Mouse (Mus musculus): ENCODE measurements around the gene Hpn. TPM values are rescaled to one million over a fixed set of nuclear protein-coding genes. Genes with fewer than 3 reads are reported as not detected.

Hpn gene
- polyA plus RNA-seq, 1 experiment from 2014 or later: 4.2 TPM

GRCm38 (mm10) chr7:31119556-31119955 lies 4.5 kb upstream of the Hpn start:
- Histone ChIP-seq H3K36me3 (no peaks in the 10 kb centered on the region), H3K27ac (no peak overlapping the region), H3K4me3 (no peak overlapping the region), H3K27me3 (0 out of 2 replicates have a peak, but pooled peaks cover 5% of the 10 kb centered on the region), H3K9me3 (no peaks in the 10 kb centered on the region), H3K4me2 (replicated peaks) (no peak overlapping the region), H3K4me1 (peaks cover 12% of the 10 kb centered on the region), H3K9ac (no peak overlapping the region)
- 88% methylated on average over 5 of the region's 5 CpGs for WGBS
- no peak for ATAC-seq (ENCODE audit: insufficient number of reproducible peaks, insufficient read depth, low FRiP score, low TSS enrichment)

- H3K27me3 ChIP-seq: 0 out of 2 replicates have a peak, but pooled peaks cover 3% of the 10 kb centered on the region
- H3K4me1 ChIP-seq: peaks cover 12% of the 10 kb centered on the region
- no peak for ATAC-seq (ENCODE audit: insufficient number of reproducible peaks, insufficient read depth, low FRiP score, low TSS enrichment)
- H3K36me3 ChIP-seq: no peaks in the 10 kb centered on the region
- H3K4me3 ChIP-seq: no peak overlapping the region
- H3K27ac ChIP-seq: no peak overlapping the region
- no peaks in the 10 kb centered on the region for H3K9me3 ChIP-seq
- WGBS: 78% methylated on average over 7 of the region's 7 CpGs
- no peak overlapping the region for H3K4me2 ChIP-seq (replicated peaks)
- H3K9ac ChIP-seq: no peak overlapping the region
Observed at GRCm38 (mm10) chr7:31118486-31118885, 3.4 kb upstream of the Hpn start.

DNA sequence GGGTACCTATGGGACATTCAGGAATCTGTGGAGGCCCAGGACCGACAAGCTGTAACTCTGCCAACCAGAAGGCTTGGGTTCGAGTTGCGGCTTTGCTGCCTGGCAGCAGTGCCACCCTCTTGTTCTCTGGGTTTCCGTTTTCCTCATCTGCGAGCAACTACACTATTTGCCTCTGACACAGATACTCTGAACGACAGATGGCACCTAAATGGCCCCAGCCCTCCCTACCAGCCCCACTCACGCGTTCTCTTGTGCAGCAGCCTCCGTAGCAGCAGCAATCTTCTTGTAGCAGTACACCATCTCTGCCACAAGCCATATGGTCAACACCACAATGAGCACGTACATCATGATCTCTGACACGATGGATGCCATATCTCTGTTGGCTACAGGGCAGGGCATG lies 2.4 kb upstream of the Hpn start:
- 84% methylated on average over 11 of the region's 11 CpGs for WGBS
- no peak overlapping the region for H3K4me2 ChIP-seq (replicated peaks)
- H3K4me3 ChIP-seq: no peak overlapping the region
- H3K27me3 ChIP-seq: 0 out of 2 replicates have a peak, but pooled peaks cover 3% of the 10 kb centered on the region
- H3K27ac ChIP-seq: no peak overlapping the region
- H3K9me3 ChIP-seq: no peaks in the 10 kb centered on the region
- H3K9ac ChIP-seq: no peak overlapping the region
- ATAC-seq (ENCODE audit: insufficient number of reproducible peaks, insufficient read depth, low FRiP score, low TSS enrichment): no peak
- H3K36me3 ChIP-seq: no peaks in the 10 kb centered on the region
- H3K4me1 ChIP-seq: peaks cover 12% of the 10 kb centered on the region

DNA sequence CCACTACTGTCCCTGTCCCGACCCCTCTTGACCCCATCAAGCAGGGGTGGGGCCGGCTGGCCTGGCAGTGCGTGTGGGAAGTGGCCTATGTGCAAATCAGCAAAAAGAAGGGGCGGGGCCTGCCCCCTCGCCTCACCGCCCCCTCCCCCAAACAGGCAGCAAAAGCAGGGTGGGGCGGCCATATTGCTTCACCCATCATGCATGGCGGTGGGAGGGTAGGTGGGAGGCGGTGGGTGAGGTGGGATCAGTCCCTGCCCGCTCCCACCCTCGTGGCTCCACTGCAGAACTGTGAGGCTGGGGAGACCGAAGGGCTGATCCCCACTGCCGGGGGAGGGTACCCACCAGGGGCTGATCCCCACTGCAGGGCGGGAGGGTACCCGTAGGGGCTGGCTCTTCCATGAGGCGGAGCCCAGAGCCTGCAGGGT lies 1.6 kb upstream of the Hpn start:
- H3K9ac ChIP-seq: no peak overlapping the region
- 44% methylated on average over 16 of the region's 16 CpGs for WGBS
- H3K27ac ChIP-seq: no peak overlapping the region
- H3K4me2 ChIP-seq (replicated peaks): 0 out of 2 replicates have a peak overlapping the region, but pooled peaks have one; percentile 10
- no peaks in the 10 kb centered on the region for H3K36me3 ChIP-seq
- ATAC-seq (ENCODE audit: insufficient number of reproducible peaks, insufficient read depth, low FRiP score, low TSS enrichment): no peak
- H3K4me3 ChIP-seq: no peak overlapping the region
- no peaks in the 10 kb centered on the region for H3K9me3 ChIP-seq
- H3K4me1 ChIP-seq: peaks cover 12% of the 10 kb centered on the region
- H3K27me3 ChIP-seq: 0 out of 2 replicates have a peak, but pooled peaks cover 3% of the 10 kb centered on the region

GRCm38 (mm10) chr7:31115587-31116043 lies 525 bp upstream of the Hpn start:
- no peaks in the 10 kb centered on the region for H3K9me3 ChIP-seq
- H3K36me3 ChIP-seq: no peaks in the 10 kb centered on the region
- WGBS: 17% methylated on average over 17 of the region's 17 CpGs
- H3K4me3 ChIP-seq: no peak overlapping the region
- H3K4me1 ChIP-seq: peaks cover 12% of the 10 kb centered on the region
- peak overlapping the region; percentile 26; the same call in 1 of the 2 replicates for H3K4me2 ChIP-seq (replicated peaks)
- no peak overlapping the region for H3K9ac ChIP-seq
- 0 out of 2 replicates have a peak, but pooled peaks have one; percentile 12 for ATAC-seq (ENCODE audit: insufficient number of reproducible peaks, insufficient read depth, low FRiP score, low TSS enrichment)
- no peak overlapping the region for H3K27ac ChIP-seq
- H3K27me3 ChIP-seq: 0 out of 2 replicates have a peak, but pooled peaks cover 3% of the 10 kb centered on the region

DNA sequence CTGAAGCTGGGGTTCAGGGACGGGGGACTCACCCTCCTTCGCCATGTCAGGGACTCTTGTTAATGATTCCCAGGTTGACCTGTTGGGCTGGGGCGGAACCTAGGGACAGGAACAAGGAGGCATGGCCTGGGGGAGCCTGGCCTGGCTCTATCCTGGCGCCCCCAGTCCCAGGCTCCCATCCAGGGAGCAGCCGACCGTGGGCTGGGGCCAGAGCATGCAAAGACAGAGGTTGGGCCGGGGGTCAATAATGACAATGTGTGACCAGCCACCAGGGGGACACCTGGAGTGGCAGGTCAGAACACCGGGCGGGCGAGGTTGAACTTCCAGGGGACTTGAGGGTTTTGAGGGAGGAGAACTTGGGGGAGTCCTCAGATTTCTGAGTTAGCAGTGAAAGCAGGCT lies 444 bp downstream of the Hpn start:
- Histone ChIP-seq H3K36me3 (no peaks in the 10 kb centered on the region), H3K4me3 (no peak overlapping the region), H3K4me1 (peaks cover 12% of the 10 kb centered on the region), H3K4me2 (replicated peaks) (peak overlapping the region; percentile 26), H3K27ac (no peak overlapping the region), H3K27me3 (0 out of 2 replicates have a peak, but pooled peaks cover 3% of the 10 kb centered on the region), H3K9ac (no peak overlapping the region), H3K9me3 (no peaks in the 10 kb centered on the region)
- ATAC-seq (ENCODE audit: insufficient number of reproducible peaks, insufficient read depth, low FRiP score, low TSS enrichment): 0 out of 2 replicates have a peak, but pooled peaks have one; percentile 11
- 49% methylated on average over 10 of the region's 10 CpGs for WGBS

- H3K9me3 ChIP-seq: no peaks in the 10 kb centered on the region
- no peak overlapping the region for H3K4me3 ChIP-seq
- H3K4me1 ChIP-seq: peaks cover 12% of the 10 kb centered on the region
- no peak overlapping the region for H3K27ac ChIP-seq
- WGBS: 75% methylated on average over 6 of the region's 6 CpGs
- H3K27me3 ChIP-seq: 0 out of 2 replicates have a peak, but pooled peaks cover 3% of the 10 kb centered on the region
- ATAC-seq (ENCODE audit: insufficient number of reproducible peaks, insufficient read depth, low FRiP score, low TSS enrichment): no peak
- H3K4me2 ChIP-seq (replicated peaks): no peak overlapping the region
- H3K9ac ChIP-seq: no peak overlapping the region
- H3K36me3 ChIP-seq: no peaks in the 10 kb centered on the region
Observed at GRCm38 (mm10) chr7:31113800-31114199, 1.3 kb downstream of the Hpn start.

GRCm38 (mm10) chr7:31112036-31112435 lies 3.1 kb downstream of the Hpn start:
- Histone ChIP-seq H3K27me3 (0 out of 2 replicates have a peak, but pooled peaks cover 3% of the 10 kb centered on the region), H3K27ac (no peak overlapping the region)

DNA sequence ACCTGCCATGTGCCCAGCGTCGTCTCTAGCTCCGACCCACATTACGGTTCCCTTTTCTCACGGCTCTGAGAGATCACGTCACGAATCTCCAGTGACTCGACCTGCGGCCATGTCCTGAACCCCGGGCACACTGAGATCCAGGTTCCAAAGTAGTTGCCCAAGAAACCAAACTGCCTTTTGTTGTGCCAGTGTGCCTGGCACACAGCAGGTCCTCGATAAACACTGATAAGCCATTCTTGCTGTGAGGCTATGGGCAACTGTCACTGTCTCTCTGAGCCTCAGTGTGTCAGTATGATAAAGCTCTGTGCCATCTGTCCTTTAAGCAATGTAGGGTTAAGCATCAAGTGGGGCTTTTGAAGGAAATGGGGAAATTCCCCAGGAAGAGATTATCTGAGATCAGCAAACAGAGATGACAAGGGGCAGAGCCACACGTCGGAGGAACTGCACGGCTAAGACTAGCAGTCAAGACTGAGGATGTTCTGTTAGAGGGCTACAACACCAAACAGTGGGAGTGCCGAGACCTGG lies 4.2 kb downstream of the Hpn start:
- no peak overlapping the region for H3K27ac ChIP-seq
- no peak overlapping the region for H3K9ac ChIP-seq
- H3K4me3 ChIP-seq: no peak overlapping the region
- WGBS: 80% methylated on average over 15 of the region's 15 CpGs
- ATAC-seq (ENCODE audit: insufficient number of reproducible peaks, insufficient read depth, low FRiP score, low TSS enrichment): no peak
- no peaks in the 10 kb centered on the region for H3K36me3 ChIP-seq
- H3K27me3 ChIP-seq: 0 out of 2 replicates have a peak, but pooled peaks cover 3% of the 10 kb centered on the region
- peaks cover 9% of the 10 kb centered on the region for H3K4me1 ChIP-seq
- H3K9me3 ChIP-seq: no peaks in the 10 kb centered on the region
- H3K4me2 ChIP-seq (replicated peaks): no peak overlapping the region

More at GRCm38 (mm10) chr7:31112036-31112435, 3.1 kb downstream of the Hpn start:
- Histone ChIP-seq H3K4me3 (no peak overlapping the region), H3K9ac (no peak overlapping the region), H3K4me1 (peaks cover 12% of the 10 kb centered on the region), H3K36me3 (no peaks in the 10 kb centered on the region), H3K9me3 (no peaks in the 10 kb centered on the region), H3K4me2 (replicated peaks) (no peak overlapping the region)
- 46% methylated on average over 4 of the region's 4 CpGs for WGBS
- ATAC-seq (ENCODE audit: insufficient number of reproducible peaks, insufficient read depth, low FRiP score, low TSS enrichment): no peak

- WGBS: 82% methylated on average over 5 of the region's 5 CpGs
- no peaks in the 10 kb centered on the region for H3K36me3 ChIP-seq
- H3K9me3 ChIP-seq: no peaks in the 10 kb centered on the region
- no peak for ATAC-seq (ENCODE audit: insufficient number of reproducible peaks, insufficient read depth, low FRiP score, low TSS enrichment)
- no peaks in the 10 kb centered on the region for H3K27me3 ChIP-seq
- no peak overlapping the region for H3K4me2 ChIP-seq (replicated peaks)
- H3K27ac ChIP-seq: no peak overlapping the region
- H3K4me1 ChIP-seq: no peaks in the 10 kb centered on the region; the same call in 1 of the 2 replicates
- no peak overlapping the region for H3K9ac ChIP-seq
- H3K4me3 ChIP-seq: no peak overlapping the region
Observed at GRCm38 (mm10) chr7:31109796-31110195, 5.3 kb downstream of the Hpn start.

GRCm38 (mm10) chr7:31109091-31109490 lies 6.0 kb downstream of the Hpn start:
- H3K4me2 ChIP-seq (replicated peaks): no peak overlapping the region
- no peaks in the 10 kb centered on the region for H3K27me3 ChIP-seq
- H3K9ac ChIP-seq: no peak overlapping the region
- no peak overlapping the region for H3K4me3 ChIP-seq
- WGBS: 44% methylated on average over 7 of the region's 7 CpGs
- H3K36me3 ChIP-seq: no peaks in the 10 kb centered on the region
- no peak overlapping the region for H3K27ac ChIP-seq
- no peaks in the 10 kb centered on the region for H3K9me3 ChIP-seq
- ATAC-seq (ENCODE audit: insufficient number of reproducible peaks, insufficient read depth, low FRiP score, low TSS enrichment): no peak
- no peaks in the 10 kb centered on the region; the same call in 1 of the 2 replicates for H3K4me1 ChIP-seq

DNA sequence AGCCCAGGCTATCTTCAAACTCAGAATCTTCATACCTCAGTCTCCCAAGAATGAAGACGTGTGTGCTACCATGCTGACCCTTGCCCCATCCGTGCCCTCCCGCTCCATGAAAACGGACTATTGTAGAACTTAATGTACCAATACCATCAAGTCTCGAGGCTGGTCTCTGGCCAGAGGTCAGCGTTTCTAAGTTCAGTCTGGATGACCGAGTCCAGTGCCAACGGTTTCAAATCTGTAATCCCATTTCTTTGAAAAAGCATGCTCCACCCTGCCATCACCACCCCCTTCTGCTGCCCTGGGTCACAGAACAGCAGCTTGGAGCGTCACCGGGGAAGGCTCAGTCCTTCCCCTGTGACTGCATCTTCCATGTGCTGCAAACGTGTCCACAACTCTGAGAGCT lies 7.3 kb downstream of the Hpn start:
- Histone ChIP-seq H3K27me3 (peaks cover 5% of the 10 kb centered on the region), H3K9ac (no peak overlapping the region), H3K27ac (no peak overlapping the region), H3K4me1 (no peaks in the 10 kb centered on the region; the same call in 1 of the 2 replicates), H3K4me3 (no peak overlapping the region), H3K4me2 (replicated peaks) (no peak overlapping the region), H3K36me3 (no peaks in the 10 kb centered on the region), H3K9me3 (no peaks in the 10 kb centered on the region)
- 84% methylated on average over 11 of the region's 11 CpGs for WGBS
- no peak for ATAC-seq (ENCODE audit: insufficient number of reproducible peaks, insufficient read depth, low FRiP score, low TSS enrichment)

All from embryonic facial prominence, embryonic 12.5 days (tissue).